Mouse (Mus musculus): Measurements from ENCODE around the gene Pax8. TPM values are rescaled to one million over a fixed set of nuclear protein-coding genes. Genes with fewer than 3 reads are reported as not detected.

The Pax8 gene
- polyA plus RNA-seq, 1 experiment from 2014 or later: not detected

DNA sequence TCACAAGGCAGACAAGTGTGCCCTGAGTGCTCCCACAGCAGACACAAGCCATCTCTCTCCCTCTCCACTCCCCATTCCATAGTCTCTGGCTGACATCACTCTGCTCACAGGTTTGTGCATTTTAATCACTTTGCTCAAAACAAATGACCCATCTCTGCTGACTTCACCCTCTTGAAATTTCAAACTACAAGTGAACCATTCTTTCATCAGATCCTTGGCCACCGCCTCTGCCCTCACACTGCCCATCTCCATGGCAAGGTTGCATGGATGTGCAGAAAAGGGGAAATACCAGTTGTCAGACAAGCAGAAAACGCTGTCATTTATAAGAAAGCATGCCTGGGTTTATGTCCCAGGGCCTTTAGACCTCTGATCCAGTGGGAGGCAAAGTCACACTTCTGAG, 40.7 kb downstream of the Pax8 start:
- no peak for ATAC-seq (replicated peaks; ENCODE audit: insufficient number of reproducible peaks, insufficient read depth, low FRiP score, low read depth)
- H3K9ac ChIP-seq: no peak overlapping the region
- 71% methylated on average over 2 of the region's 2 CpGs for WGBS
- H3K9me3 ChIP-seq (replicated peaks): no peaks in the 10 kb centered on the region
- H3K4me2 ChIP-seq: no peak overlapping the region
- no peak overlapping the region for H3K27ac ChIP-seq
- H3K27me3 ChIP-seq: no peaks in the 10 kb centered on the region
- no peak overlapping the region for H3K4me3 ChIP-seq
- H3K36me3 ChIP-seq: no peaks in the 10 kb centered on the region
- no peaks in the 10 kb centered on the region; the same call in 1 of the 2 replicates for H3K4me1 ChIP-seq (replicated peaks)

DNA sequence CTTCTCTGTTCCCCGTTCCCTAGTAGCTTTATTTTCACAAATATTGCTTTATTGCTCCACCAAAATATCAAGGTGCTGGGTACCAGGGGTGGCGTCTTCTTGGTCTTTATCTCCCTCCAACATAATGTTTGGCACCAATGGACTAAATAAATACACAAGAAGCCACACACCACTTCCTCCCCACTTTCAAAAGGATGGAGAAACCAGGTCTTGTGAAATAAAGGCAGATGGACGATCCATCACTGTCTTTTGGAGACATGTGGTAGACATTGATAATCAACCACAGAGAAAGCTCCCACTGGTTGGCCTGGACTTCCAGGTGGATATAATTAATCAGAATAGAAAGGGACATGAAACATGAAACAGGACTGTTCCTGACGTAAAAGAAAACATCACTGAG, 45.6 kb downstream of the Pax8 start:
- no peaks in the 10 kb centered on the region for H3K36me3 ChIP-seq
- no peak overlapping the region for H3K9ac ChIP-seq
- H3K27me3 ChIP-seq: no peaks in the 10 kb centered on the region
- no peak overlapping the region for H3K4me2 ChIP-seq
- no peak overlapping the region for H3K27ac ChIP-seq
- H3K4me1 ChIP-seq (replicated peaks): no peaks in the 10 kb centered on the region; the same call in 1 of the 2 replicates
- 66% methylated on average over 4 of the region's 4 CpGs for WGBS
- H3K9me3 ChIP-seq (replicated peaks): no peaks in the 10 kb centered on the region
- no peak overlapping the region for H3K4me3 ChIP-seq
- ATAC-seq (replicated peaks; ENCODE audit: insufficient number of reproducible peaks, insufficient read depth, low FRiP score, low read depth): no peak

DNA sequence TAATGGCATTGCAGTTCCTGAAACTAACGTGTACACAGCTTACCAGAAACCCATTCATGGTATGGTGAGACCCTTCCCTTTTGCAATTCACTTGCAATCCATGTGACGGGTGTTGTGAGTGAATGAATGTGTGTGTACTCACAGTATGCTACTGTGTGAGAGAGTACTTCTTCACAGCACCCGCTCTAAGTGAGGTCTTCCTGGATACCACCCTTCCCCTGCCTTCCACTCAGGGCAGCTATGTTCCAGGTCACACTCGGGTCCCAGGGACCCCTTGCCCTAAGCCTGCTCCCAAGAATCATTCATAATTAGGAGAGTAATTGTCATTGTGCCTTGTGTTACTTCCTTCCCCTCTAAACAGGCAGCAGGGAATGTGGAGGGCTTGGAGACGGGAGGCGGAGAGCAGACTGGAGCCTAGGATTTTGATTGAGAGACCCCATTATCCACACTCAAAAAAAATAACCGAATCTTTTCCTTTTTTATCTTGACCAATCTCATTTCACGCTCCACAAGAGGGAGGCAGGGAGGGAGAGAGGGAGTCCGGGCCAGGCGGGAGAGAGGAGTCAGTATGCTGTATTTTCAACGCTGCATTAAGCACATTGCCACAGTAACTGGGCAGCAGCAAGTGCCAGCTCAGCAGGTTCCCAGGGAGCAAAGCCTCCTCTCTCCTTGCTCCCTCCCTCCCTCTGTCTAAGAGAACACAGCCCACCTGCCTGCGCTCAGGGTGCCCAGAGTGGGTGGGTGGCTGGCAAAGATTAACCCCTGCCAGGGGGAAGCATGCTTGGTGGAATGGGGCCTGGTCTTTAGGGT, 47.3 kb downstream of the Pax8 start:
- H3K36me3 ChIP-seq: no peaks in the 10 kb centered on the region
- no peak overlapping the region for H3K4me2 ChIP-seq
- no peak overlapping the region for H3K4me3 ChIP-seq
- no peaks in the 10 kb centered on the region for H3K9me3 ChIP-seq (replicated peaks)
- no peaks in the 10 kb centered on the region for H3K27me3 ChIP-seq
- H3K9ac ChIP-seq: no peak overlapping the region
- H3K4me1 ChIP-seq (replicated peaks): no peaks in the 10 kb centered on the region
- WGBS: 57% methylated on average over 12 of the region's 12 CpGs
- H3K27ac ChIP-seq: no peak overlapping the region
- ATAC-seq (replicated peaks; ENCODE audit: insufficient number of reproducible peaks, insufficient read depth, low FRiP score, low read depth): no peak

DNA sequence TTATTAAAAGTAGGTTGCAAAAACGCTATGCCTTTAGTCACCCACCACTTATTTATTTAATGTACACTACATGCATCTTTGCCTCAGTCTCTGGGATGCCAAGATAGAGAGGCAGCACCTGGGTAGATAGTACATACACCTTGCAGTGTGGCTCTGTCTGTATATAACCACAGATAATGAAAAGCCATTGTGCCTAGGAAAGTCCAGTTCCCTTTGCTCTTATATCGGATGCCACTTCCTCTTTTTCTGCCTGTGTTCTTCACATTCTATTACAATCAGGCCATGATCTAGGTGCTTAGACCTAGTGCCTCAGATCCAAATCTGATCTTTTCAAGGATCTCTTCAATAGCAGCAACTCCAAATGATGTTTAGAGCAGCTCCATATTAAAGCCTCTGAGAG, 49.8 kb downstream of the Pax8 start:
- H3K27me3 ChIP-seq: no peaks in the 10 kb centered on the region
- no peak overlapping the region for H3K9ac ChIP-seq
- no peak for ATAC-seq (replicated peaks; ENCODE audit: insufficient number of reproducible peaks, insufficient read depth, low FRiP score, low read depth)
- no peaks in the 10 kb centered on the region for H3K9me3 ChIP-seq (replicated peaks)
- WGBS: 76% methylated on average over 2 of the region's 2 CpGs
- H3K4me1 ChIP-seq (replicated peaks): no peaks in the 10 kb centered on the region
- no peak overlapping the region for H3K27ac ChIP-seq
- H3K4me2 ChIP-seq: no peak overlapping the region
- H3K4me3 ChIP-seq: no peak overlapping the region
- H3K36me3 ChIP-seq: no peaks in the 10 kb centered on the region

DNA sequence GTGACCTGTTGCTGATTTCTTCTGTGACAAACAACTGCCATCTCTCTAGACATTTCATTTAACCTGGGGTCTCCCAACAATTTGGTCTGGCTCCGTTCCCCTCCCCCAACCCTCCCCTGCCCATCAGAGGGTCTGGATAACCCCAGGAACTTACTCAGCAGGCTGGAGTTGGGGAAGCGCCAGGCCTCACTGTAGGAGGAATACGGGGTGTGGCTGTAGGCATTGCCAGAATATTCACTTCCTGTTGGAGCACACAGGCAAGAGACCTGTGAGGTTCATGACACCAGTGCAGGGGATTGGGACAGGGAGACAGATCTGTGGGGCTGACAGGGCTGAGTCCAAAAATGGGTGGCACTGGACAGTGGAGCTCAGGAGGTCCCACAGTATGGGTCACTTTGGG, 52.6 kb downstream of the Pax8 start:
- no peak for ATAC-seq (replicated peaks; ENCODE audit: insufficient number of reproducible peaks, insufficient read depth, low FRiP score, low read depth)
- Histone ChIP-seq H3K9ac (no peak overlapping the region), H3K9me3 (replicated peaks) (no peaks in the 10 kb centered on the region), H3K27ac (no peak overlapping the region), H3K4me1 (replicated peaks) (no peaks in the 10 kb centered on the region), H3K36me3 (no peaks in the 10 kb centered on the region), H3K4me2 (no peak overlapping the region), H3K27me3 (no peaks in the 10 kb centered on the region), H3K4me3 (no peak overlapping the region)
- WGBS: 52% methylated on average over 3 of the region's 3 CpGs

DNA sequence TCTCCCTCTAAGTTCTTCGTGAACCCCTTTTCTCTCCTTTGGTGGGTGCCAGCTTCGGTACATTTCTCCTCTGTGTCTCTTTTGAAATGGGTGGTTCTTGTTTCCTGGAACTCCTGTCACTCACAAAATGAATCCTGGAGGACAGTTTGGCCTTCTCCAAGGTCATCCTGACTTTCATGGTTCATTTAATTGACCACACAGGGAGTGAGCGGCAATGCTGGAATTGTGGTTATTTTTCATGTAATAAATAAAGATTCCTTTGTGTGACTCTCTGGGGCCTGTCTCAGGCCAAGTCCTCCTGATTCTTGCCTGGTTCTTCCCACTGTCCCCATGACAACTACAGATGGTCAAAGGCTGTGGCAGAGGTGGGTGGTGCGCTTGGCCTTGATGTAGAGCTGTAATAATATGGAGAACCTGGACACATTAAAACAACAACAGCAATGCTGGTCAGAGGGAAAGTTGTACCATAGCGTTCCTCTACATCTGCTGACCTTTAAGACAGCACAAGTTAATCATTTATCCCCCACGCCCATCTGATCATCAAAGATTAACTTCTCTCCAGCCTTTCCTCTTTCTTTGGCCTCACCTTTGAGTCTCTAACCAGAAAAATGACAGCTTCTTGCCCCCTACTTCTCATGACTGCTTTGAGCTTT, 54.1 kb downstream of the Pax8 start:
- ATAC-seq (replicated peaks; ENCODE audit: insufficient number of reproducible peaks, insufficient read depth, low FRiP score, low read depth): no peak

DNA sequence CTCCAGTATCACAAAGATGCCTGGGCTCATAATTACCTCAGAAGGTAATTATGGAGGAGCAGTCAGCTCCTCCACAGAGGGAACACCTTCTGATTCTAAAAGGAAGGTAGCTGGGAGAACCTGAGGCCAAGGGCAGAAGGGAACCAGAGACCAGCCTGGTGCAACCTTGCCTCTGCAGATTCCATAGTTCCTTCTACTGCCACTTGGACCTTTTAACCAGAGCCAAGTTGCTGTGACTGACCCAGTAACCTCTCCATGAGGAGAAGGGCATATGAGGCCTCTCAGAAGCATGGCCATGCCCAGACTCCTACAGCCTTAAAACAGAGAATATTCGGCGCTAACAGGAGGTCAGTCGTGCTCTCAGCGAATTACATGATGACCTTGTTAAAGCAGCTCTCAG, 57.8 kb downstream of the Pax8 start:
- no peaks in the 10 kb centered on the region for H3K9me3 ChIP-seq (replicated peaks)
- H3K9ac ChIP-seq: no peak overlapping the region
- no peak overlapping the region for H3K4me2 ChIP-seq
- H3K27ac ChIP-seq: no peak overlapping the region
- H3K27me3 ChIP-seq: 0 out of 2 replicates have a peak, but pooled peaks cover 3% of the 10 kb centered on the region
- H3K4me3 ChIP-seq: no peak overlapping the region
- H3K4me1 ChIP-seq (replicated peaks): peaks cover 6% of the 10 kb centered on the region
- no peak for ATAC-seq (replicated peaks; ENCODE audit: insufficient number of reproducible peaks, insufficient read depth, low FRiP score, low read depth)
- no peaks in the 10 kb centered on the region for H3K36me3 ChIP-seq
- 80% methylated on average over 4 of the region's 4 CpGs for WGBS

More for the DNA sequence above, 54.1 kb downstream of the Pax8 start:
- 86% methylated on average over 6 of the region's 6 CpGs for whole genome bisulfite sequencing
- no peak overlapping the region for H3K27ac ChIP-seq
- H3K36me3 ChIP-seq: no peaks in the 10 kb centered on the region
- H3K9ac ChIP-seq: no peak overlapping the region
- no peak overlapping the region for H3K4me2 ChIP-seq
- H3K27me3 ChIP-seq: 0 out of 2 replicates have a peak, but pooled peaks cover 3% of the 10 kb centered on the region
- no peak overlapping the region for H3K4me3 ChIP-seq
- no peaks in the 10 kb centered on the region for H3K9me3 ChIP-seq (replicated peaks)
- H3K4me1 ChIP-seq (replicated peaks): peaks cover 5% of the 10 kb centered on the region

DNA sequence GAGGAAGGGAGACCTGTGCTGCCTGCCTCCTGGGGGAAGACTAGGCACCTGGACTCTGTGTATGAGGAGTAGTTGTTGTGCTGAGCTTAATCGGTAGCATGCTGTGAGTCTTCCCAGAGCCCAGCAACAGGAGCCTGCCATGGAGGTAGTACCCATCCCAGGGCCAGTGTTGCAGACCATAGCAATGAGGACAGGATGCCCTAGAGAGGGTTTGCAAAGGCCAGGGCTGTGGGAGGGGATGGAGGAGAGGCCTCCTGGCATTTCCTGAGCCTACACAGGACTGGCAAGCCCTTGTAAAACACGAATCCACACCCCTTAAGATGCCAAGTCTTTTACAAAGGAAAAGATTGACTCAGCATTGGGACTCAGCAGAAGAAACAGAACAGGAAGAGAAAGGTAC, 58.3 kb downstream of the Pax8 start:
- H3K4me3 ChIP-seq: no peak overlapping the region

DNA sequence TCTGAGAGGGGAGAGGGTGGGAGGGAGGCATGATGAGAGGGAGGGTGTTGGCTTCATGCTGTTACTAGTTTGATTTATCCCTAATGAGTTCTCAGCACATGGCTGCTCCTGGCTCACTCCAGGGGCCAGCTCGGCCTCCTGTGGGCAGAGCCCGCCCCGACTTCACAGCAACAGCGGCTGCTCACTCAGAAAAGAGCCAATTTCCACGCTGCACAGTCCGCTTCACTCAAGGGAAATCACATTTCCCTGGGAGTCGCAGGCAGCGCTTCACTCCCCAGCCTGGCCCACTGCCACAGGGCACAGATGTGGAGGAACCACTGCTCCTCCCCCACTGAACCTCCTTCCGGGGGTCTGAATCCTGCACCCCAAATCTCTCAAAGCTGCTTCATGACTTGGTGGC, 58.7 kb downstream of the Pax8 start:
- 13% methylated on average over 9 of the region's 9 CpGs for WGBS
- ATAC-seq (replicated peaks; ENCODE audit: insufficient number of reproducible peaks, insufficient read depth, low FRiP score, low read depth): no peak
- H3K4me2 ChIP-seq: no peak overlapping the region
- no peaks in the 10 kb centered on the region for H3K9me3 ChIP-seq (replicated peaks)
- H3K4me3 ChIP-seq: no peak overlapping the region
- peaks cover 6% of the 10 kb centered on the region for H3K4me1 ChIP-seq (replicated peaks)
- H3K27ac ChIP-seq: no peak overlapping the region
- H3K36me3 ChIP-seq: no peaks in the 10 kb centered on the region
- 0 out of 2 replicates have a peak, but pooled peaks cover 3% of the 10 kb centered on the region for H3K27me3 ChIP-seq
- H3K9ac ChIP-seq: no peak overlapping the region

More for the DNA sequence above, 58.3 kb downstream of the Pax8 start:
- no peaks in the 10 kb centered on the region for H3K36me3 ChIP-seq
- H3K4me2 ChIP-seq: no peak overlapping the region
- H3K27me3 ChIP-seq: 0 out of 2 replicates have a peak, but pooled peaks cover 3% of the 10 kb centered on the region
- H3K9me3 ChIP-seq (replicated peaks): no peaks in the 10 kb centered on the region
- no peak overlapping the region for H3K9ac ChIP-seq
- H3K4me1 ChIP-seq (replicated peaks): peaks cover 6% of the 10 kb centered on the region
- H3K27ac ChIP-seq: no peak overlapping the region
- 10% methylated on average over 2 of the region's 2 CpGs for WGBS
- no peak for ATAC-seq (replicated peaks; ENCODE audit: insufficient number of reproducible peaks, insufficient read depth, low FRiP score, low read depth)

DNA sequence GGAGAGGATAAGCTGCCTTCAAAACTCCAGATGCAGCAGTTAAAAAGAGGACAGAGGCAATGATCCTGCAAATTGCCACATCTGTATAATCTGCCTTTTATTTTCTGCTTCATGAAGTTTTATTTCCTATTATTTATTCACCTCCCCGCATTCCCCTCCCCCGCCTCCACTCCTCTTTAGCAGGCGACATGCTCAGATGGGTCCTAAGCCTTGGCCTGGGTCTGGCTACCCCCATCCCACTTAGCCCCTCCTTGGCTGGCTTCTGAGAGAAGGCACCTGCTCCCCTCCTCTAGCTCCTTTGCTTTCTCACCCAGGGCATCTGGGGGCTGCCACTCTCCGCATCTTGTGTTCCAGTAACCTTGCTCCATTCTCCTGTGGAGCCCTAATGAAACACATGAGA, 61.7 kb downstream of the Pax8 start:
- H3K9me3 ChIP-seq (replicated peaks): no peaks in the 10 kb centered on the region
- peaks cover 6% of the 10 kb centered on the region for H3K4me1 ChIP-seq (replicated peaks)
- no peak overlapping the region for H3K9ac ChIP-seq
- no peak overlapping the region for H3K4me3 ChIP-seq
- H3K4me2 ChIP-seq: no peak overlapping the region
- H3K27ac ChIP-seq: no peak overlapping the region
- no peaks in the 10 kb centered on the region for H3K36me3 ChIP-seq
- ATAC-seq (replicated peaks; ENCODE audit: insufficient number of reproducible peaks, insufficient read depth, low FRiP score, low read depth): no peak
- 88% methylated on average over 4 of the region's 4 CpGs for WGBS
- peaks cover 10% of the 10 kb centered on the region; the same call in 1 of the 2 replicates for H3K27me3 ChIP-seq

DNA sequence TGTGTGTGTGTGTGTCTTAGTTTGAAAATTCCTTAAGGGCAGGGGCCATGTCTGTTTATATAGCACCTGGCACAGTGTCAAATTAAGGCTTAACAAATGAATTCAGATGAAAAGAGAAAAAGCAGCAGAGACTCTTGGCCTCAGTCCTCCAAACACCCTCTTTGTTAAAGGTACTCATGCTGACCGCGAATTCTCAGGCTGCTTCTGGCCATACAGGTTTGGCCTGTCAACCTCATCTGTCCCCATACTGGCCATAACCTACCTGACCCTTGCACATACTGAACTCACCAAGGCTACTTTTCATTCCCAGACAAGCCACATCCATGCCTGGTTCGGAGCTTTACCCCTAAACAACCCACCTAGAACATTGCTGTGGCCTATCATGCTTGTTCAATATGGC, 62.2 kb downstream of the Pax8 start:
- H3K9ac ChIP-seq: no peak overlapping the region
- WGBS: 76% methylated on average over 3 of the region's 3 CpGs
- ATAC-seq (replicated peaks; ENCODE audit: insufficient number of reproducible peaks, insufficient read depth, low FRiP score, low read depth): no peak
- H3K4me2 ChIP-seq: no peak overlapping the region
- no peak overlapping the region for H3K27ac ChIP-seq
- no peak overlapping the region for H3K4me3 ChIP-seq
- no peaks in the 10 kb centered on the region for H3K36me3 ChIP-seq
- H3K4me1 ChIP-seq (replicated peaks): peaks cover 6% of the 10 kb centered on the region
- no peaks in the 10 kb centered on the region for H3K9me3 ChIP-seq (replicated peaks)
- peaks cover 10% of the 10 kb centered on the region; the same call in 1 of the 2 replicates for H3K27me3 ChIP-seq

Data from heart, embryonic 15.5 days (tissue).